Mouse (Mus musculus): ENCODE measurements at regions not wholly inside any gene's neighbourhood (a gene's known extent, or its start where the extent isn't known, plus 50 kb on each side); places are given as distances from the start of the nearest gene placed in this dataset.
"Not testable (repeated sequence)": the region's sequence is repeated elsewhere in the genome, so short reads cannot be mapped to it uniquely, and the experiment has no call there.

GRCm38 (mm10) chr13:7007091-7007490, 358.5 kb upstream of the Pfkp start:
- DNase-seq: no peak

- not testable (repeated sequence) for DNase-seq
These were observed 350.1 kb upstream of the Pfkp start for GRCm38 (mm10) chr13:6998508-6999278.

GRCm38 (mm10) chr13:6998094-6998493, 349.5 kb upstream of the Pfkp start:
- DNase-seq: no peak

GRCm38 (mm10) chr13:6992323-6992994, 343.9 kb upstream of the Pfkp start:
- no peak for DNase-seq

- DNase-seq: no peak
These were observed 343.1 kb upstream of the Pfkp start for GRCm38 (mm10) chr13:6991714-6992113.

- no peak for DNase-seq
These were observed 336.7 kb upstream of the Pfkp start for GRCm38 (mm10) chr13:6985012-6985996.

- DNase-seq: no peak
These were observed 307.1 kb upstream of the Pfkp start for GRCm38 (mm10) chr13:6955713-6956112.

- DNase-seq: no peak
These were observed 275.6 kb upstream of the Pfkp start for GRCm38 (mm10) chr13:6924136-6924535.

- no peak for DNase-seq
These were observed 273.8 kb upstream of the Pfkp start for GRCm38 (mm10) chr13:6922357-6922721.

- no peak for DNase-seq
These were observed 273.2 kb upstream of the Pfkp start for GRCm38 (mm10) chr13:6921691-6922356.

GRCm38 (mm10) chr13:6906000-6906399, 257.4 kb upstream of the Pfkp start:
- no peak for DNase-seq

GRCm38 (mm10) chr13:6901682-6902081, 253.1 kb upstream of the Pfkp start:
- no peak for DNase-seq

- DNase-seq: no peak
These were observed 249.1 kb upstream of the Pfkp start for GRCm38 (mm10) chr13:6897666-6898065.

- DNase-seq: no peak
These were observed 243.0 kb upstream of the Pfkp start for GRCm38 (mm10) chr13:6891458-6892076.

- DNase-seq: not testable (repeated sequence)
These were observed 240.9 kb upstream of the Pfkp start for GRCm38 (mm10) chr13:6889446-6889845.

GRCm38 (mm10) chr13:6888381-6888780, 239.8 kb upstream of the Pfkp start:
- no peak for DNase-seq

GRCm38 (mm10) chr13:6877018-6877901, 228.7 kb upstream of the Pfkp start:
- DNase-seq: no peak

- DNase-seq: no peak
These were observed 213.6 kb upstream of the Pfkp start for GRCm38 (mm10) chr13:6862186-6862585.

GRCm38 (mm10) chr13:6859551-6859950, 211.0 kb upstream of the Pfkp start:
- DNase-seq: no peak

GRCm38 (mm10) chr13:6855199-6856148, 206.9 kb upstream of the Pfkp start:
- DNase-seq: no peak
